Mouse (Mus musculus) heart, adult 2 months (tissue): Measurements from ENCODE around the gene Otp. TPM values are rescaled to one million over a fixed set of nuclear protein-coding genes. Genes with fewer than 3 reads are reported as not detected.

Experiments used
- DNase-seq, 2 experiments: peaks; one replicate each; pipeline ENCODE4 v3.0.0; 2021
- H3K27ac ChIP-seq: fragments of 200-600 bp; 2 replicates; pipeline ENCODE4 v1.8.1; 2022
- H3K27me3 ChIP-seq: fragments of 200-500 bp; 2 replicates; pipeline ENCODE4 v1.6.1; 2012; ENCODE audit warnings: mild to moderate bottlenecking, low read length, inconsistent platforms, mixed read lengths; ENCODE audit not compliant: control insufficient read depth, insufficient read depth
- H3K36me3 ChIP-seq: fragments of 200-500 bp; 2 replicates; pipeline ENCODE4 v1.6.1; 2012; ENCODE audit warnings: low read length, inconsistent platforms; ENCODE audit not compliant: control insufficient read depth, insufficient read depth
- H3K4me1 ChIP-seq: fragments of 200-500 bp; 2 replicates; pipeline ENCODE4 v1.6.1; 2011; ENCODE audit warnings: low read length; ENCODE audit not compliant: control insufficient read depth, insufficient read depth
- H3K4me3 ChIP-seq: fragments of 200-600 bp; 2 replicates; pipeline ENCODE4 v1.8.1; 2022
- H3K79me2 ChIP-seq: fragments of 200-500 bp; replicated peaks from 2 replicates; pipeline ENCODE4 v1.6.1; 2012; ENCODE audit warnings: mild to moderate bottlenecking, inconsistent platforms, low read length, moderate library complexity, mixed read lengths; ENCODE audit not compliant: control insufficient read depth, insufficient read depth
- H3K9ac ChIP-seq: fragments of 200-500 bp; 2 replicates; pipeline ENCODE4 v1.6.1; 2012; ENCODE audit warnings: low read depth, mild to moderate bottlenecking, control low read depth, inconsistent platforms, low read length, mixed read lengths
- CTCF ChIP-seq: fragments of 200-600 bp; IDR thresholded peaks from 2 replicates; pipeline ENCODE4 v1.8.1; 2022; ENCODE audit warnings: antibody characterized with exemption, mild to moderate bottlenecking, moderate library complexity
- EP300 ChIP-seq: fragments of 200-500 bp; IDR thresholded peaks from 2 replicates; pipeline ENCODE4 v1.6.1; 2011; ENCODE audit warnings: low read depth, low read length, control low read depth; ENCODE audit not compliant: insufficient read depth
- POLR2A ChIP-seq: fragments of 200-500 bp; IDR thresholded peaks from 2 replicates; pipeline ENCODE4 v1.6.1; 2011; ENCODE audit warnings: mild to moderate bottlenecking, low read depth, low read length, control low read depth; ENCODE audit not compliant: insufficient read depth
- WGBS: fragments of 180-500 bp; shearing (Covaris S2); methylation state at CpG from one replicate; pipeline ENCODE4 v1.1.7; 2018; 5-methylcytosine and 5-hydroxymethylcytosine counted together
- intact Hi-C: fragments of 180-260 bp; cut with DNase I; formaldehyde crosslinking; loops from one replicate; pipeline ENCODE4 v1.15.1; 2025
- polyA plus RNA-seq: library from polyadenylated mRNA; depleted of rRNA; stranded (reverse); fragments of >200 nt; gene quantifications from 2 replicates; pipeline ENCODE4 v1.2.3, GENCODE M21; 2012
- total RNA-seq, 2 experiments: library from RNA; stranded (reverse); gene quantifications; 2 replicates each; pipeline ENCODE4 v1.2.3; 2021

The Otp gene
- total and polyA plus RNA-seq, 3 experiments = not detected

DNA sequence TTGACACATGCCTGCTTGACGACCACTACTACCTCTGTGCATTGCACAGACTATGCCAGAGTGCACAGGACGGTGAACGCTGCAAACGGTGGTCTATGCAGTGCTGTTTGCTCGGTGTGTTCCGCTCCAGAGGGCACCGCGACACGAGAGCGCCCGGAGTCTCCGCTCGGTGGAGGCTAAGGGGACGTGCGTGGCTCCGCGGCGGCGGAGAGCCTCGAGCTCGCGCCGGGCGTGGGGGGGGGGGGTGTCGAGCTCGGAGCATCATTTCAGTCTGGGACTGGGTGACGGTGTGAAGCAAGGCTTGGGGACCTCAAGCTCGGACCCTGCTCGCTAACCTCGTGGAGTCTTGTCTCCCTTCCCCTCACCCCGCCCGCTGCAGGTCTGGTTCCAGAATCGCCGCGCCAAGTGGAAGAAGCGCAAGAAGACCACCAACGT, 7.3 kb downstream of the Otp start:
- intact Hi-C loops = no loop called here
- no peak overlapping the region for H3K27ac ChIP-seq
- under 1% methylated on average over 37 of the region's 37 CpGs for WGBS
- no peaks in the 10 kb centered on the region for H3K79me2 ChIP-seq
- peaks cover 30% of the 10 kb centered on the region for H3K27me3 ChIP-seq
- peak overlapping the region; percentile 44 for H3K4me3 ChIP-seq
- DNase-seq = no peak
- H3K4me1 ChIP-seq = peaks cover 2% of the 10 kb centered on the region
- H3K9ac ChIP-seq = no peak overlapping the region
- no peaks in the 10 kb centered on the region for H3K36me3 ChIP-seq
- TF ChIP-seq EP300 (no peak), POLR2A (no peak), CTCF (no peak)

GRCm38 (mm10) chr13:94883163-94883965, 8.0 kb downstream of the Otp start:
- Histone ChIP-seq H3K4me3 (peak overlapping the region; percentile 44), H3K9ac (no peak overlapping the region), H3K27me3 (peaks cover 30% of the 10 kb centered on the region), H3K79me2 (no peaks in the 10 kb centered on the region), H3K4me1 (peaks cover 2% of the 10 kb centered on the region), H3K36me3 (no peaks in the 10 kb centered on the region), H3K27ac (no peak overlapping the region)
- WGBS = 2% methylated on average over 87 of the region's 95 CpGs
- intact Hi-C loops = no loop called here
- peak; percentile 18; the same call in 1 of the 2 replicates for TF ChIP-seq CTCF
- TF ChIP-seq EP300 = no peak
- DNase-seq = peak; percentile 43 to 49

DNA sequence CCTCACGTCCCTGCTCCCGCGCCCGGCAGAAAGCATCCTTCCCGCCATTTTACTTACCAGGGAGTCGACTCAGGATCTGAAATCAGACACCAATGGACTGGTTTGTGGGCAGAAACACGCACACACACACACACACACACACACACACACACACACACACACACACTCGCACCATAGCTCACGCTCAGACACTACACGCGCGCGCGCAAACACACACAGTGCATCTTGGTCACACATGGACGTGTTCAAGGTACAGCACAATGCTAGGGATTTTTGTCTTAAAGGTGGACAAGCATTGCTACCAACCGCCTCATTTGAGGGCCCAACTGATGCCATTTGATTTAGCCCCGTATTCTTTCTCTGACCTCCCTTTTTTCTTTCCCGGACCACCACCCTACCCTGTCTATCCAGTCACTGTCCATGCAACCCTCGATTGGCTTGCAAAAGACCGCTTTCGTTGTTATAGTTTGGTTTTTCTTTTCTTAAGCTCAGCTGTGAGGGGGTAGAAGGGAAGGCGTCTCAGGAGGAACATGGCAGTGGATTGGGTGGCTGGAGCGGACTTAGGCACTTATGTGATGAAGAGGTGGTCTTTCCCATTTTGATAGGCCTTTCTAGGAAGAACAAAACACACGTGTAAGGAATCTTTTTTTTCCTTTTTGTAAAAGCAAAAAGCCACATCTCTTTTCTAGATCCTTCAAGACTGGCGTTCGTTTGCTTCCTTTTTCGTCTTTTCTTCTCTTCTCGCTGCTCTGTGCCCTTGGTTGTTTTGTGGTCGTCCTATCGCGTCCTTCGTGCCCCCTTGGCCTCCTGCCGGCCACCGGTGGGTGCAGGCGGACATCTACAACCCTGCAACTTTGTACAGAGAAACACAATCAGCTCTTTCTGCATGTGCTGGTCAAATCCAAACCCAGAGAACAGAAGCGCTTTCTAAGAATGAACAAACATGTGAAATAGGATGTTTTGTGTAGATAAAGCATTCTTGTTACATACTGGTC, 8.9 kb downstream of the Otp start:
- peaks cover 2% of the 10 kb centered on the region for H3K4me1 ChIP-seq
- H3K9ac ChIP-seq = no peak overlapping the region
- no peak for TF ChIP-seq EP300
- TF ChIP-seq CTCF = no peak
- no peak for TF ChIP-seq POLR2A
- no peak overlapping the region for H3K4me3 ChIP-seq
- no peaks in the 10 kb centered on the region for H3K79me2 ChIP-seq
- WGBS = 3% methylated on average over 36 of the region's 36 CpGs
- intact Hi-C loops = no loop called here
- no peaks in the 10 kb centered on the region for H3K36me3 ChIP-seq
- no peak for DNase-seq
- peaks cover 30% of the 10 kb centered on the region for H3K27me3 ChIP-seq
- H3K27ac ChIP-seq = no peak overlapping the region

GRCm38 (mm10) chr13:94885291-94886235, 10.2 kb downstream of the Otp start:
- intact Hi-C loops = no loop called here
- H3K36me3 ChIP-seq = no peaks in the 10 kb centered on the region
- TF ChIP-seq POLR2A (no peak), EP300 (no peak), CTCF (no peak)
- H3K9ac ChIP-seq = no peak overlapping the region
- H3K27me3 ChIP-seq = peaks cover 31% of the 10 kb centered on the region
- no peaks in the 10 kb centered on the region for H3K79me2 ChIP-seq
- H3K27ac ChIP-seq = no peak overlapping the region
- 3% methylated on average over 80 of the region's 81 CpGs for WGBS
- H3K4me1 ChIP-seq = peaks cover 2% of the 10 kb centered on the region
- no peak overlapping the region for H3K4me3 ChIP-seq
- peak; percentile 7 to 22 for DNase-seq

- H3K36me3 ChIP-seq = no peaks in the 10 kb centered on the region
- TF ChIP-seq POLR2A (no peak), EP300 (no peak)
- no peak overlapping the region for H3K9ac ChIP-seq
- H3K27me3 ChIP-seq = no peaks in the 10 kb centered on the region
- H3K27ac ChIP-seq = no peak overlapping the region
- H3K4me3 ChIP-seq = no peak overlapping the region
- no peaks in the 10 kb centered on the region for H3K4me1 ChIP-seq
- 74% methylated on average over 10 of the region's 10 CpGs for WGBS
- intact Hi-C loops = no loop called here
- no peak for DNase-seq
- H3K79me2 ChIP-seq = no peaks in the 10 kb centered on the region
Measured at GRCm38 (mm10) chr13:94907841-94908240, 32.4 kb downstream of the Otp start.
